Mouse (Mus musculus) lung, embryonic 14.5 days (tissue): ENCODE results near the gene Klk12. TPM values are rescaled to one million over a fixed set of nuclear protein-coding genes. Genes with fewer than 3 reads are reported as not detected.

Source experiments
- ATAC-seq: fragments of 200-750 bp; cut with Nextera tagmentation; 2 replicates; pipeline ENCODE4 v1.8.0; 2017; ENCODE audit warnings: mild to moderate bottlenecking, moderate TSS enrichment, moderate library complexity; ENCODE audit not compliant: insufficient read depth
- DNase-seq: peaks from one replicate; pipeline ENCODE4 v3.0.0-alpha.2; 2015
- H3K27ac ChIP-seq: fragments of 300-500 bp; sonication (generic); 2 replicates; pipeline ENCODE4 v1.5.1; 2014; ENCODE audit warnings: low read depth, mild to moderate bottlenecking, moderate library complexity
- H3K27me3 ChIP-seq: fragments of 300-500 bp; sonication (generic); 2 replicates; pipeline ENCODE4 v1.6.1; 2014; ENCODE audit warnings: low read length, control low read depth; ENCODE audit not compliant: insufficient read depth
- H3K36me3 ChIP-seq: fragments of 300-500 bp; sonication (generic); 2 replicates; pipeline ENCODE4 v1.6.1; 2014; ENCODE audit warnings: control low read depth; ENCODE audit not compliant: insufficient read depth
- H3K4me1 ChIP-seq: fragments of 300-500 bp; sonication (generic); 2 replicates; pipeline ENCODE4 v1.6.1; 2014; ENCODE audit warnings: antibody characterized with exemption, control low read depth; ENCODE audit not compliant: insufficient read depth
- H3K4me2 ChIP-seq: fragments of 300-500 bp; sonication (generic); 2 replicates; pipeline ENCODE4 v1.6.1; 2014; ENCODE audit warnings: mild to moderate bottlenecking
- H3K4me3 ChIP-seq: fragments of 300-500 bp; sonication (generic); 2 replicates; pipeline ENCODE4 v1.5.1; 2014; ENCODE audit warnings: low read depth, low read length
- H3K9ac ChIP-seq: fragments of 300-500 bp; sonication (generic); 2 replicates; pipeline ENCODE4 v1.6.1; 2014
- H3K9me3 ChIP-seq: fragments of 300-500 bp; sonication (generic); 2 replicates; pipeline ENCODE4 v1.6.1; 2016; ENCODE audit warnings: low read depth, low read length, control low read depth
- CTCF ChIP-seq: IDR thresholded peaks from 2 replicates; pipeline ENCODE4 v1.5.1; 2016; ENCODE audit warnings: antibody characterized with exemption, low read depth
- WGBS: fragments of 180-500 bp; shearing (Covaris S2); extraction: QIAGEN DNeasy Blood & Tissue Kit; methylation state at CpG from one replicate; pipeline ENCODE4 v1.1.7; 2014; 5-methylcytosine and 5-hydroxymethylcytosine counted together
- polyA plus RNA-seq: library from polyadenylated mRNA; unstranded; fragments of >200 nt; fragmentation: Nextera tagmentation; extraction: Ambion mirVana; gene quantifications from 2 replicates; pipeline ENCODE4 v1.2.1, GENCODE M21; 2014

The Klk12 gene
- polyA plus RNA-seq, result not detected in 2 replicates

- Histone ChIP-seq H3K9ac (no peak within 1 kb of the TSS), H3K4me1 (no peaks in the 10 kb centered on the region), H3K9me3 (no peaks in the 10 kb centered on the region), H3K27ac (no peak within 1 kb of the TSS), H3K4me2 (no peak within 1 kb of the TSS), H3K36me3 (no peaks in the 10 kb centered on the region), H3K27me3 (no peaks in the 10 kb centered on the region), H3K4me3 (no peak within 1 kb of the TSS)
- no peak for TF ChIP-seq CTCF
- ATAC-seq (no peak), DNase-seq (no peak)
- 76% methylated on average over 4 of the region's 4 CpGs for WGBS
Measured at GRCm38 (mm10) chr7:43768597-43768996, at the start of gene Klk12. Klk12 (plus strand) TSS chr7:43768897.

- ATAC-seq, result no peak
- Histone ChIP-seq H3K4me2 (no peak overlapping the region), H3K9ac (no peak overlapping the region), H3K4me3 (no peak overlapping the region), H3K27me3 (no peaks in the 10 kb centered on the region), H3K27ac (peak overlapping the region; percentile 36; the same call in 1 of the 2 replicates), H3K9me3 (no peaks in the 10 kb centered on the region), H3K36me3 (no peaks in the 10 kb centered on the region), H3K4me1 (no peaks in the 10 kb centered on the region)
- 45% methylated on average over 1 of the region's 1 CpGs for WGBS
- TF ChIP-seq CTCF, result no peak
- DNase-seq, result peak; percentile 34
Measured at GRCm38 (mm10) chr7:43747788-43748187, 20.9 kb upstream of the Klk12 start.

GRCm38 (mm10) chr7:43752806-43753205, 15.9 kb upstream of the Klk12 start:
- no peaks in the 10 kb centered on the region for H3K27me3 ChIP-seq
- no peak overlapping the region for H3K27ac ChIP-seq
- no peak for TF ChIP-seq CTCF
- H3K36me3 ChIP-seq, result no peaks in the 10 kb centered on the region
- no peak overlapping the region for H3K4me2 ChIP-seq
- WGBS, result 52% methylated on average over 2 of the region's 2 CpGs
- no peak for DNase-seq
- ATAC-seq, result no peak
- no peaks in the 10 kb centered on the region for H3K4me1 ChIP-seq
- no peak overlapping the region for H3K4me3 ChIP-seq
- H3K9ac ChIP-seq, result no peak overlapping the region
- H3K9me3 ChIP-seq, result no peaks in the 10 kb centered on the region

GRCm38 (mm10) chr7:43766484-43766883, 2.2 kb upstream of the Klk12 start:
- TF ChIP-seq CTCF, result no peak
- no peaks in the 10 kb centered on the region for H3K9me3 ChIP-seq
- WGBS, result 29% methylated on average over 8 of the region's 8 CpGs

DNA sequence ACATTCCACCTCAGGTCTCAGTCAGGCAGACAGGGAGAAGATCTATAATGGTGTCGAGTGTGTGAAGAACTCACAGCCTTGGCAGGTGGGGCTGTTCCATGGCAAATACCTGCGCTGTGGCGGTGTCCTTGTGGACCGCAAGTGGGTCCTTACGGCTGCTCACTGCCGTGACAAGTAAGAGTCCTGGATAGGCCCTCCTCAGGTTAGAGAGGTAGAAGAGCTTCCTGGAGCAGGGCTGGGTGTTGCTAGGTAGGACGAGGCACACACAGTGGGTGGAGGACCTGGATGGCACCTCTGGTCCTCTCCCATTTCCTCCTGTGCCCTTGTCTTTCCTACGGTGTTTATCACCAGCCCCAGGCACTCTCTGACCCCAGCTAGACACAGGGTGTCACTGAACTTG, 939 bp downstream of the Klk12 start:
- Histone ChIP-seq H3K4me1 (no peaks in the 10 kb centered on the region), H3K4me2 (no peak overlapping the region), H3K27me3 (no peaks in the 10 kb centered on the region), H3K36me3 (no peaks in the 10 kb centered on the region), H3K9me3 (no peaks in the 10 kb centered on the region), H3K27ac (no peak overlapping the region), H3K9ac (no peak overlapping the region), H3K4me3 (no peak overlapping the region)
- no peak for ATAC-seq
- TF ChIP-seq CTCF, result no peak
- 87% methylated on average over 8 of the region's 8 CpGs for WGBS
- no peak for DNase-seq

More at GRCm38 (mm10) chr7:43766484-43766883, 2.2 kb upstream of the Klk12 start:
- no peak for ATAC-seq
- Histone ChIP-seq H3K4me1 (no peaks in the 10 kb centered on the region), H3K27ac (no peak overlapping the region), H3K4me3 (no peak overlapping the region), H3K27me3 (no peaks in the 10 kb centered on the region), H3K4me2 (no peak overlapping the region), H3K9ac (no peak overlapping the region), H3K36me3 (no peaks in the 10 kb centered on the region)
- no peak for DNase-seq

GRCm38 (mm10) chr7:43770701-43771100, 2.0 kb downstream of the Klk12 start:
- ATAC-seq, result no peak
- Histone ChIP-seq H3K4me2 (no peak overlapping the region), H3K36me3 (no peaks in the 10 kb centered on the region), H3K4me1 (no peaks in the 10 kb centered on the region), H3K9me3 (no peaks in the 10 kb centered on the region), H3K27ac (no peak overlapping the region), H3K9ac (no peak overlapping the region), H3K27me3 (no peaks in the 10 kb centered on the region), H3K4me3 (no peak overlapping the region)
- TF ChIP-seq CTCF, result no peak
- DNase-seq, result no peak
- 92% methylated on average over 10 of the region's 10 CpGs for WGBS

DNA sequence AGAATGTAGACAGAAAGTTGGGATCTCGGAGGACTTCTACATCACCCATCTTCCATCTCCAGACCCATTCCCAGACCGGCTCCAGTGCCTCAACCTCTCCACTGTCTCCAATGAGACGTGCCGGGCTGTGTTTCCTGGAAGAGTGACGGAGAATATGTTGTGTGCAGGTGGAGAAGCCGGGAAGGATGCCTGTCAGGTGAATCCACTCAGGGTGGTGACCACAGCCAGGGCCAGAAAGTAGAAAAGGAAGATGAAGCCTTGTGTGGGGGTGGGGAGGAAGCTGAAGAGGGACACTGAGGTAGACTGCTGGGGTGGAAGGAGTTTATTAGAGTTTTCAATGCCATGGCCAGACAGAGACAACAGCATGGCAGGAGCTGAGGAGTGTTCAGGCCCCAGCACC, 3.2 kb downstream of the Klk12 start:
- Histone ChIP-seq H3K4me2 (no peak overlapping the region), H3K4me3 (no peak overlapping the region), H3K36me3 (no peaks in the 10 kb centered on the region), H3K4me1 (no peaks in the 10 kb centered on the region), H3K27me3 (no peaks in the 10 kb centered on the region), H3K9ac (no peak overlapping the region), H3K27ac (no peak overlapping the region), H3K9me3 (no peaks in the 10 kb centered on the region)
- ATAC-seq (no peak), DNase-seq (no peak)
- 88% methylated on average over 6 of the region's 6 CpGs for WGBS
- no peak for TF ChIP-seq CTCF

- H3K4me2 ChIP-seq, result no peak overlapping the region
- H3K27ac ChIP-seq, result no peak overlapping the region
- H3K4me1 ChIP-seq, result no peaks in the 10 kb centered on the region
- DNase-seq (no peak), ATAC-seq (no peak)
- no peaks in the 10 kb centered on the region for H3K9me3 ChIP-seq
- no peaks in the 10 kb centered on the region for H3K27me3 ChIP-seq
- H3K36me3 ChIP-seq, result no peaks in the 10 kb centered on the region
- H3K4me3 ChIP-seq, result no peak overlapping the region
- TF ChIP-seq CTCF, result no peak
- no peak overlapping the region for H3K9ac ChIP-seq
- 70% methylated on average over 3 of the region's 3 CpGs for WGBS
Measured at GRCm38 (mm10) chr7:43772901-43773300, 4.2 kb downstream of the Klk12 start.
